Mouse (Mus musculus) hematopoietic stem cell, adult 5-6 weeks (primary cell): ENCODE results near the gene Ak9. TPM values are rescaled to one million over a fixed set of nuclear protein-coding genes. Genes with fewer than 3 reads are reported as not detected.

Source experiments
- ATAC-seq, 2 experiments: fragments of 125-278 bp in 1 of 2; replicated peaks in 1 of 2; 2 replicates each; pipeline ENCODE4 v1.8.0; 2016 to 2017; ENCODE audit warnings: inconsistent platforms in 2 of 2, mild to moderate bottlenecking in 2 of 2, moderate number of reproducible peaks in 2 of 2, low read depth in 1 of 2, moderate TSS enrichment in 1 of 2; ENCODE audit not compliant: low FRiP score in 2 of 2, poor library complexity in 2 of 2, severe bottlenecking in 2 of 2, insufficient read depth in 1 of 2, low TSS enrichment in 1 of 2
- total RNA-seq: library from RNA; stranded (forward); fragments of 172-1452, 232-1000 nt; gene quantifications from 2 replicates; pipeline ENCODE4 v1.2.3, GENCODE M21; 2017

Ak9 gene
- total RNA-seq, 1 experiment from 2014 or later: not detected

DNA sequence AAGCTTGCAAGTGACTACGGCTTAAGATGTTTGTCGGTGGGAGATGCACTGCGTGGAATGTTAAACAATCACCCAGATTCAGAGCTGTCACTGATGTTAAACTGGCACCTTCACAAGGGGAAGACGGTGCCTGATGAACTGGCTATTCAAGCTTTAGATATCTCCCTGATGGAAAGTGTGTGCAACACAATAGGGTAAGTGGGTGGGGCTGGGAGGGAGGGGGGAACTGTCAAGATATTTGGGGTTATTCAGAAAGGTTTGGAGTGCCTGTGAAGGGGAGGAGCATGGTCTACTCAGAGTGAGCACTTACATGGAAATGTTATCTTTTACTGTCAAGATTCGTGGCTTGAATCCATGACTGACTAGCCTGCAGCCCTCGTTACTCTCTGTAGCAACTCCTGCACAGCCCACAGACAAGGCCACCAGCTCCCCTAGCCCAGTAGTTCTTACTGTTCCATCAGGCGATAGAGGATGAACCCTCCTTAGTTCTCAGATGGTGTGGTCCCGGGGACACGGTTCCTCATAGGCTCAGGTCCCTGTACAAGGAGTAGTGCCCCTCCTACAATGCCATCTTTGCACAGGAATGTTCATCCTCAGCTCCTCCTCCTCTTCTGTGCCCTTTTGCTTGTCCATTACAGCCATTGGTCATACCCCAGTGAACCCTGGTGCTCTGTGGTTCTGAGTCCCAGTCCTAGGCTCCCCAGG is 116.9 kb downstream of the Ak9 start:
- ATAC-seq: no peak

DNA sequence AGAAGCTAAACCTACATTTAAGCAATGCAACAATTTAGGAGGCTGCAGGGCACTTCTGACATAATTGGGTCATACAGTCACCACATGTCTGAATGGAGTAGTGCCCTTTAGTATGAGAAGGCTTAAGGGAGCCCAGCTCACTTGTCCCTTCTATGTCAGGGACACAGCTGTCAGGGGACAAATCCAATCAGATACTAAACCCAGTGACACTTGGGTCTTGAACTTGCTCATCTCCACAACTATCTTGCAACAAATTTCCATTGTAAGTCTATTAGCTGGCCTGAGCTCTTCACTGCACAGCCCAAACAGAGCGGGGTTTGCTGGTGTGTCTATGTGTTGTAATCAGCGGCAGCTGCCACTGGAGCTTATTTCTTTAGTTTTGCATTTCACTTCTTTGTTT is 119.9 kb downstream of the Ak9 start:
- ATAC-seq: no peak

DNA sequence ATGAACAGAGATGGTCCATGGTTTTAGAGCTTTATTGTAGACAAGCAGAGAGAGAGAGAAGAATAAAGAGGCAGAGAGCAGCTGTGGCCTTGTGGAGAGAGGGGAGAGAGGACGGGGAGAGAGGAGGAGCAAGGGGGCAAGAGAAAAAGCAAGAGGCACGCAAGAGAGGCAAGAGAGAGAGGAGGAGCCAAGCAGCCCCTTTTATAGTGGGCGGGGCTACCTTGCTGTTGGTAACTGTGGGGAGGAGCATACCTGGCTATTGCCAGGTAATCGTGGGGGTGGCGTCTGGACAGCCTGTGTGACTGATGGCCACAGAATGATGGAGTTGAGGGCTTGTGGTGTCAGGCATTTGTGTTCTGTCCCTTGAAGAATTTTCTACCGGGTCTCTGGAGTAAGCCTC is 122.6 kb downstream of the Ak9 start:
- no peak for ATAC-seq

DNA sequence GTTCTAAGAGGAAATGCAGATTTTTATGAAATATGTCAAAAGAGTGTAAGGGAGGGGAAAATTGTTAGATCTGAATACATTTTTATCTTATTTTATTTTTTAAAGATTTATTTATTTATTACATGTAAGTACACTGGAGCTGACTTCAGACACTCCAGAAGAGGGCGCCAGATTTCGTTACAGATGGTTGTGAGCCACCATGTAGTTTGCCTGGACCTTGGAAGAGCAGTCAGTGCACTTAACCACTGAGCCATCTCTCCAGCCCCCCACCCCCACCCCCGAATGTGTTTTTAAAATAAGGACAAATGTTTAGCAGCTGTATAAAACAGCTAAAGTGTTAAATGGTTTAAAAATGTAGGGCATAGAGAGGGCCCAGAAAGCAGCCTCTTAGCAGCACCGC is 130.8 kb downstream of the Ak9 start:
- no peak for ATAC-seq

DNA sequence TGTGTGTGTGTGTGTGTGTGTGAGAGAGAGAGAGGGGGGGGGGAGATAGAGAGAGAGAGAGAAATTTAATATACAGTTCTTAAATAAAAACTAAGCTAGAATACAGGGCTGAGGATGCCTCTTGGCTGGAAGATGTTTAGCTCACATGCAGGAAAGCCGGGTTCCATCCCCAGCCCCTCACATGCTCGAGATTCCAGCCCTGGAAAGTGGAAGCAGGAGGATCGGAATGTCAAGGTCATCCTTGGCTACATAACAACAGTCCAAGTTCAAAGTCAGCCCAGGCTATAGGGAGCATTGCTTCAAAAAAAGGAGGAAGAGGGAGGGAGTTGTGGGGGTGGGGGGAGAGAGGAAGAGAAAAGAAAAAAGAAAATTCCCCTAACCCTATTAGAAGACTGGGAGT is 131.4 kb downstream of the Ak9 start:
- ATAC-seq: no peak

DNA sequence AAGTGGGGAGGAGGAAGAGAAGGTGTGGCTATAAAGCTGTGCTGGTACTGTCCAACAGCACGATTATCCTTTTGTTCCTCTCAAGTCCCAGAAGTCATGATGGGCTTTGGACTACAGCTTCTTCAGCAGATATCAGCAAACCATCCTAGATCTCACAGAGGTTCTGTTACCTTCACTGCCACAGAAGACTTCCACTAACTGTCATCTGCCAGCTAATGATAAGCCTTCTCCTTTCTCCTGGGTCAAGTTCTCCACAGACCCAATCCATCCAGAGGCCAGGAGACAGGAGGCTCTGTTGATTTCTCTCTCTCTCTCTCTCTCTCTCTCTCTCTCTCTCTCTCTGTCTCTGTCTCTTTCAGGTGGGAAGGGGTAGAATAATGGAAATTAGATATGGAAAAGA is 144.4 kb downstream of the Ak9 start:
- ATAC-seq: no peak

DNA sequence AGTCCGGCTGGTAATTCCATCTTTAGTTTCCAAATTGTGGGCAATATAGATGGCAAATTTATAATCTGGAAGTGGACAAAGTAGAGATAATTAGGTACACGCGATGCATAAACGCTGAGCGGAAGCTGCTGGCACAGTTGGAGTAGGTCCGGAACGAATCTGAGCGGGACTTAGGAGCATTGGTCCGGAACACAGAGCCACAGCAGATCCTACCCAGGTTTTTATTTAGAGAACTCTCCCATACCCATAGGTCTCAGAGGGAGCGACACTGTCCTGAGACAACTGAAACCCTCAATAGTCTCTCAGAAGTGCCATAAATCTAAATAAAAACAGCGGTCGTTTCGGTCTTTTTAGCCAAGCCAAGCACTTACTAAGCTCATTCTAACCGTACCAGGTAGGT is 145.9 kb downstream of the Ak9 start:
- ATAC-seq: peak; percentile 23 to 33; a peak in 2 of 4 replicates

DNA sequence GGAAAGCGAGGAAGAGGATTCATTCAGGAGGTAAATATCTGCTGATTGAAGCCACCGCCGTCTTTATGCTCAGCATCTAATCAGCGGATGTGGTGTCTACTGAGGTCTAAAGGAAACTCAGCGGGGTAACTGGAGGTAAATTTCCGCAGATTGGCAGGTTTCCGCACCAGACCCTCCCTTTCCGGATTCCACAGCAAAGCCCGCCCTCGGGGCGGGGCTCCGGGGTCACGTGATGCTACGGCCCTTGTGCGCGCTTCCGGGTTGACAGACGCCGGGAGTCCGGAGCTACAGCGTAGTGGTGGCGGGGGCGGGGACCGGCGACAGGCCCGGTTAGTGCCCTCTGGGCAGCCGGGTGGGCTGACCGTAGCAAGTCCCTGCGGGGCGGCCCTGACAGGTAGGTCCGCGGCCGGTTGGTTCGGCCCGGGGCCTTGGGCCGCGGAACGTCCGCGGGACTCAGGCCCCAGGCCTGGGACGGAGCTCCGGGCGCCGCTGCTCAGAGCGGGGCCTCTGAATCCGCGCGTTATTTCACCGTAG is 146.4 kb downstream of the Ak9 start, which contains the start of gene Zbtb24:
Zbtb24 (plus strand) TSS at position 247 of the 534 bp plus-strand sequence.
- ATAC-seq: peak; percentile 87 to 97

DNA sequence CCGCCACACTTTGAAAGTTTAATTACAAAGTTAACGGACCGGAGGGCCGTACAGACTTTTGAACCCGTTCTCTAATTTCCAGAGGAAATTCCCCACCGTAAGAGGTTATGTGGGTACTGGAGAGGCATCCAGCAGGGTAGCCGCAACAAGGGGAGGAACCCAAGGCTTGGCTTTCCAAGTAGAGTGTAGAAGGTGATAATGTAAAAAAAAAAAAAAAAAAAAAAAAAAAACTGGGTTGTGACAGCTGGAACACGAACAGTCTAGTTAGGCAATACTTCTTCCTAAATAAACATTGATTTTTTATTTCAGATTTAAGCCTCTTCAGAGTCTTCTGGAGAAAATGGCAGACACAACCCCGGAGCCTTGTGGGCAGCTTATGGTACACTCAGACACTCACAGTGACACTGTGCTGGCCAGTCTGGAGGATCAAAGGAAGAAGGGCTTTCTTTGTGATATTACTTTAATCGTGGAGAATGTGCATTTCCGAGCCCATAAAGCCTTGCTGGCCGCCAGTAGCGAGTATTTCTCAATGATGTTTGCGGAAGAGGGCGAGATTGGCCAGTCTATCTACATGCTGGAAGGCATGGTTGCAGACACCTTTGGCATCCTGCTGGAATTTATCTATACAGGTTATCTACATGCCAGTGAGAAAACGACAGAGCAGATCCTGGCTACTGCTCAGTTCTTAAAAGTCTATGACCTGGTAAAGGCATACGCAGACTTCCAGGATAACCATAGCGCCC is 147.2 kb downstream of the Ak9 start:
- no peak for ATAC-seq

DNA sequence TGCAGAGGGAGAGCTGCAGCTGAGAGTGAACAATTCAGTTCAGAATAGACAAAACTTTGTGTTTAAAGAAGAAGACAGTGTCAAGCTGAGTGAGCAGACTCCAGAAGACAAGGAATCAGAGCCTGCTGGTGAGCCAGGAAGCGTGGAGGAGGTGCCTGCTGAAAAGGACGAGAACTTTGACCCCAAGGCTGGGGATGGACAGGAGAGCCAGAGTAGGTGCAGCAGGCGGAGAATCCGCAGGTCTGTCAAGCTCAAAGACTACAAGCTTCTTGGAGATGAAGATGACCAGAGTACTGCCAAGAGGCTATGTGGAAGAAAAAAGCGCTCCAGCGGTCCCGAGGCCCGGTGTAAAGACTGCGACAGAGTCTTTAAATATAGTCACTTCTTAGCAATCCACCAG is 147.9 kb downstream of the Ak9 start:
- no peak for ATAC-seq

DNA sequence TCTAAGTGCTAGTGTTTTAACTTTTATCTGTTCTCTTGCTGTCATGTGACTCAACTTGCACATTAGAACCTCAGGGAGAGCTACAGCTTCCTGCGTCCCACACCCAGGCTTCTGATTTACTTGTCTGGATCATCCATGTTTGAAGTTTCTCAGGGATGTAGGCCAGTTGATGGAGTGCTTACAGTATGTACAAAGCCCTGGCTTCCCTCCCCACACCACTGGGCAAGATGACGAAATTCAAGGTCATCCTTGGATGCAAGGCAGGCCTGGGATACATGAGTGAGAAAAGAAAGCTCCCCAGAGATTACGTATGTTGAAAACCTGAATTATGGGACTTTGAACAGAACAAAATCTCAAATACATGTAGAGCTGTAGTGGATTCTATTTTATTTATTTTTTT is 149.0 kb downstream of the Ak9 start:
- ATAC-seq: no peak

DNA sequence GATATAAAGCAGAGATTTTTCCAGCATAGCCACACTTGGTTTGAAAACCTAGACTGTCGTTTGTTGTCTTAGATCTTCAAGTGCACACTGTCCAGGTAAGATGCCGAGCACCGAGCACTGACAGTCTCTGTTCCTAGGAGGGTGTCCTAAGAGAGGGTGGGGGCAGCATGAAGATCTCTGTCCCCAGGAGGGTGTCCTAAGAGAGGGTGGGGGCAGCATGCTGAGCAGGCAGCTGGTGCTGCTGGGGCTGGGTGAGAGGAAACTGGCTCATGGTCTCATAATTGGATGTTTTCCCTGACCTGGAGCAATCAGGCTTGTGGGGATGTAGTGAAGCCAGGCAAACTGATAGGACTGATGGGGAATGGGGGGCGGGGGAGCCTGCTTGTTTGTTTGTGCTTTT is 156.2 kb downstream of the Ak9 start:
- no peak for ATAC-seq

DNA sequence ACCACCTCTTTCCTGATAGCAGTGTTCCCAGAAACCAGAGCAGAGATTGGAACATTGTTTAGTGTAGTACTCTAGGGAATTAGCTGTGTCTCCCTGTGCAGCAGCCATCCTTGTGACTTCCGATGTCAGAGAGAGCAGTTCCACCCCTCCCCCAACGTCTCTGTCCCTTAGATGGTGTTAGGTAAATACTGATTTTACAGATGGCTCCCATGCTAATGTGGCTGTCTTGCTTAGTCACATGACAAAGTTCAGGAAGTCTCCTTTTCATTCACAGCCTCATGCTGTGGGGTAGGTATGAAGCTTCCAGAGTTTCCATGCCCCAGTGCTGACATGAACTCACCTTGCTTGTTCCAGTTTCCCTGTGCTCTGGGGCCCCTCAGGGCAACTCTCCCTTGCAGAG is 156.7 kb downstream of the Ak9 start:
- no peak for ATAC-seq

DNA sequence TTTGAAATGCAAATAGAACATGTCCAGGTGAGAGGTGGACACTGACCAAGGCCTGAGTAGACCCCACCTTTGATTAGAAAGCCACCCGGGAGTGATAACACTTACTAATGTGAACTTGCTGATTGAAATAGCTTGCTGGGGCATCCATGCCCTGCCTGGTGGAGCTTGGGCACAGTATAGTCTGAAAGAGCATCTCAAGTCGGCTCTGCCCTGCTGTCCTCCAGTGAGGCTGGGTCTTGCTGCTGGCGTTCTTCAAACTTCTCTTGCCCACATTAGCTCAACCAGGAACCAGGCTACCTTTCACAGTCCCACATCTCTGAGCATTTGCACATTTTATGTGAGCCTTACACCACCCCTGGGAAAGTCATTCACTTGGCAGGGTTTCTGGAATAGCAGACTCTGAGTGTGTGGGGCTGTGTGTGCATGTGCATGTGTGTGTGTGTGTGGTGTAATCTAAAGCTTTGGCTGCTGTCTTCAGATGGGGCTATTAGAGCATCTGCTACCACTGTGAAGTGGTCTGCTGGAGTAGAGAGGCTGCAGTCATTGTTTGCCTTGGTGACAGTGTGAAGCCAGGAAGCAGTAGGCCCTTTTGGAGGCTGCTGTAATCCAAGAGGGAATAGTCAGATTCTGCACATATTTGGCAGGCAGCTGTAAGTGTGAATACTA is 157.4 kb downstream of the Ak9 start:
- no peak for ATAC-seq

DNA sequence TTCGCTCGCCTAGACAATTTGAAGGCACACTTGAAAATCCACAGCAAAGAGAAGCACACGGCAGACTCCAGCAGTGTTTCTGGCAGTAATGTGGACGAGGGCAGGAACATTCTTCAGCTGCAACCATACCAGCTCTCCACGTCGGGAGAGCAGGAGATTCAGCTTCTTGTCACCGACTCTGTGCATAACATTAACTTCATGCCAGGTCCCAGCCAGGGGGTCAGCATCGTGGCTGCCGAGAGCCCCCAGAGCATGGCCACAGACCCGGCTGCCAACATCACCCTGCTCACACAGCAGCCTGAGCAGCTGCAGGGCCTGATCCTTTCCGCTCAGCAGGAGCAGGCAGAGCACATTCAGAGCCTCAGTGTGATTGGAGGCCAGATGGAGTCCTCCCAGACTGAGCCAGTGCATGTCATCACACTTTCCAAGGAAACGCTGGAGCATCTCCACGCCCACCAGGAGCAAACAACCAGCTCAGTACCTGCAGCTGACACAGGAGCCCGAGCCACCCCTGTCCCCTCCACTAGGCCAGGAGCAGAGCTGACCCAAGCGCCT is 160.7 kb downstream of the Ak9 start:
- no peak for ATAC-seq

DNA sequence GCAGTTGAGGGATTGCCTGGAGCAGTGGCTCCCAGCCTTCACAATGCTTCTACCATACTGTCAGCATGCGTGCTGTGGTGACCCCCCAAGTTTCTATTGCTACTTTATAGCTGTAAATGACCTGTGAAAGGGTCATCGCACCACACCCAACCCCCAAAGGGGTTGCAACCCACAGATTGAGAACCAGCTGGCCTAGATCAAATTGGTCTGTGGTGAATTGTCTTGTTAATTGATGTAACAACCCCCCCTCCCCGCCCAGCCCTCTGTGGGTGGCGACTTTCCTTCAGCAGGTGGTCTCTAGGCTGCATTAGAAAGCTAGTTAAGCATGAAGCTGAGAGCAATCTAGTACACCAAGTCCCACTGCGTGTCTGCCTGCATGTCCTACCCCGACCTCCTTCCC is 163.5 kb downstream of the Ak9 start:
- no peak for ATAC-seq

DNA sequence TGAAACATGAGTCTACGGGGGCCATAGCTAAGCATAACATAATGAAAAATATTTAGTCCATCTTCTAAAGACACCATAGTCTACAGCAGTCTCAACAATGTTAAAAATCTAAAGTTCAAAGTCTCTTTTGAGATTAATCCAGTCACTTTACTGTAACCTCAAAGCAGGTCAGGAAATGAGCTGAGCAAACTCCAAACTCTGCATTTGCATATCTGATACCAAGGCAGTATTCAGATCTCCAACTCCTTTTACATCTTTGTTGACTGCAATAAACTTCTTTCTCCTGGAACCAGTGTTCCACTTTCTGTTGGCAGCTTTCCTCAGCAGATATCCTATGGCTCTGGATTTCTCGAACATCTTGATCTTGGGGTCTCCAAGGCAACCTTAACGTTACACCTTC is 166.9 kb downstream of the Ak9 start:
- no peak for ATAC-seq

DNA sequence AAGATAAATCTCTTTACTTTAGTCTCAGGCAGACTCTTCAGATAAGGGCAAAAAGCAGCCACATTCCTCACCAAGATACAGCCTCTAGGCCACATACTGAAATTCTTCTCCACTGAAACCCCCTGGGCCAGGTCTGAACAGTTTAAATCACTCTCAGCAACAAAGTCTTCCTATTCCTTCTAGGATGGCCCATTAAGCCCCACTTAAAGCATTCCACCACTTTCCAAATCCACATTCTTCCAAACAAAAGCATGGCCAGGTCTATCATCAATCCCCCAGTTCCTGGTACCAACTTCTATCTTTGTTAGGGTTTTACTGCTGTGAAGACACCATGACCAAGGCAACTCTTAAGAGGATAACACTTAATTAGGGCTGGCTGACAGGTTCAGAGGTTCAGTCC is 168.8 kb downstream of the Ak9 start:
- no peak for ATAC-seq
